Mouse (Mus musculus) mouse embryonic stem cell (cell line): ENCODE measurements at regions not wholly inside any gene's neighbourhood (a gene's known extent, or its start where the extent isn't known, plus 50 kb on each side); places are given as distances from the start of the nearest gene placed in this dataset.

Experiments used
- in situ Hi-C, 2 experiments: fragments of 300-500 bp; cut with MboI; formaldehyde crosslinking; loops; 1 replicate in 1 of 2; 3 replicates in 1 of 2; pipeline ENCODE4 v1.14.3; 2019 to 2020; ENCODE audit warnings: low sequenced_read_pairs in 2 of 2, low pct_unique_long_range_greater_than_20kb in 1 of 2, mixed read lengths in 1 of 2; ENCODE audit not compliant: unreplicated experiment in 1 of 2

DNA sequence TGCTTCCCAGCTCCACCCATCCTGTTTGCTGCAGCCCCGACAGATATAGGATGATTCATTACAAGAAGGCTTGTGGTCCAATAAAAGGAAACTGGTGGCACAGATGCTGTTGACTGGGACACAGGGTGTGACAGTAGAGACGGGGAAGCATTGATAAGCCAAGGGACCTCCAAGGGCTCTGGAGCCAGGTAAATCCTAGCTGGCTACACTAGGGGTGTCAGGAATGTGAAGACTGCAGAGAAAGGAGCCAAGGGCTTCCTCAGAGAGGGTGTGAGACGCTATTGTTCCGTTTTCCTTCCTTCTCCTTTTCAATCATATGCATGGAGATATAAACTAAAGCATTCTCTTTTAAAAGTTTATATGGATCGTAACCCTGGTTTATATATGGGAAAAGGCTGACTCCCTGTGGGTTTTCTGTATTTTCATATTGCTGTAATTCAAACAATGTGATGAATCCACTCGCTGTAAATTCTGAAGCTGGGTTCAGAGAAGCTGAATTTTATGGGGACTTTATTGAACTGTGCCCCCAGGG, 252.1 kb upstream of the Usp24 start:
- in situ Hi-C loops = no loop called here

DNA sequence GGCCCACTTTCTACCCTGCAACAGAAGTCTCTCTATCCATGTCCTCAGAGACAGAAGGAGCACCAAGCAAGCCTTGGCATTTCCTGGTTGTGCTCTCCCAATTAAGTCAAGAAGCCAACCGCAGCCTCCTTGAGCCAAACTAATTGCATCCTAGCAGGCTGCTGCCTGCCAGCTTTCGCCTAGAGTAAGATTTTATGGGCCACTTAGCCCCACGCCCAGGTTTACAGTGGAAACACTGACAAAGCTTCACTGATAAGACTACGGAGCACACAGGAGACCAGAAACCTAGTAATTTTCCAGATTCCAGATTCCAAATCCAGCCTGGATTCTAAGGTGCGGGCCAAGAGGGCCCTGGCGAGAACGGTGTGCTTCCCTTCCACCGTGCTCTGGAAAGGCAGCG, 249.0 kb upstream of the Usp24 start:
- in situ Hi-C loops = no loop called here

- in situ Hi-C loops = no loop called here
Observed at GRCm38 (mm10) chr4:106083546-106083945, 232.5 kb upstream of the Usp24 start.

DNA sequence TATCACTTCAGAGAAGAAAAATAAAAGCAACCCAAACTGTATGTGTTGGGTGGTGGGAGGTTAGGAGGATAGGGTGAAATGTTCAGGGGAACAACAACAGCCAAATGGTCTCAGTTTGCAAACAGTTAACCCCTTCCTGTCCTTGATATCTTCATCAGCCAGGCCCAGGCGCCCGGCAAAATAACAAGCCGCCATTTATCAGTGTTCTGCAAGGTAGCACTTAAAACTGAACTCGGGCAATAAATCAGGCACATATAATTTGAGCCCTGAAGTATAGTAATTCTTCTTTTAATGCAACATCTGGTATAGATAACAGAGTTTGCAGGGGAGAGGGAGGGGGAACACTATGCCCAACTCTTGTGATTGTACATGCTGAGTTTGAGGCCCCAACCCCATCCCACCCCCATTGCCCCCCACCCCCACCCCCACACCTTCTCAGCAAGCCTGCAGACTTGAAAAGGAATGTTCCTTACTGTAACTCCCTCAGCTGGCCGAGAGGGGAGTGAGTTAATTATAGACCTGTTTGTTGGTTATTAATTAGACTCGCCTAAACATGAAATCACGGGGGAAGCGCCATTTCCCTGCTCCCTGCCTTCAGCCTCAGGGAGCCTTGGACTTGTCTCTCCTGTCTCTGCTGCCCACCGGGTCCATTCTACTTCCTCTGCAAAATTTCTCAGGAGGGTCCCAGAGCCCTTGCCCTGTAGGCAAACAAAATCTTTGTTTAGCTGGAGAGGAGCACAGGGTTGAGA, 223.9 kb upstream of the Usp24 start:
- in situ Hi-C loops = no loop called here

GRCm38 (mm10) chr4:106092676-106093070, 223.3 kb upstream of the Usp24 start:
- in situ Hi-C loops = no loop called here

DNA sequence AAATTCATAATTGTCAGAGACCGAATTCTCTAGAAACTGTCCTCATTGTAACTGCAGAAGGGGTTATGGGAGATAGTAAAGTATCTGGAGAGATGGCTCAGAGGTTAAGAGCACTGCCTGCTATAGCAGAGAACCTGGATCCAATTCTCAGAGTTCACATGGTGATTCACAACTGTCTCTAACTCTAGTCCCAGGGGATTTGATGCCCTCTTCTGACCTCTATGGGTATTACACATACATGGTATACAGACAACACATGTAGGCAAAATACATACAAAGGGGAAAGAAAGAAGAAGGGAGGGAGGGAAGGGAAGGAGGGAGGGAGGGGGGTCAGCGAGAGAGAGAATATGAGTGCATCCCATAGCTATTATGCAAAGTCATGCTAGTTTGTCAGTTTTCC, 222.8 kb upstream of the Usp24 start:
- in situ Hi-C loops = no loop called here

GRCm38 (mm10) chr4:106094882-106095556, 221.0 kb upstream of the Usp24 start:
- in situ Hi-C loops = no loop called here

DNA sequence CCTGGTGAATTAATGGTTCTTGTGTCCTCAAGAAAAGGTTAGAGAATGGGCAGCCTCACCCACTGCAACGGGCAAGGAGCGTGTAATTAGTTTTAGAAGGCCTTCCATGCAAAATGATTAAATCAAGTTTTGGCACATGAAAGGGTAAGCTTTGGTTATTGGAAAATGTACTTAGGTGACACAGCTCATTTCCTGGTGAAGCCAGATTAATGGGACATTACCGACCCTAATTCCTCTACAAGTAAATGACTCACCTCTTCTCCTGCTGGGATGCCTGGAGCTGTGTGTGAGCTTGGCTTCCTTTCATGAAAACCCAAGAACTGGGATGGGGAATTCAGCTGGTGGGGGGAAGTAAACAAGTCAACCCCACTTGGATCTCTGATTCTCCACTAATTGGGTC, 219.9 kb upstream of the Usp24 start:
- in situ Hi-C loops = no loop called here

DNA sequence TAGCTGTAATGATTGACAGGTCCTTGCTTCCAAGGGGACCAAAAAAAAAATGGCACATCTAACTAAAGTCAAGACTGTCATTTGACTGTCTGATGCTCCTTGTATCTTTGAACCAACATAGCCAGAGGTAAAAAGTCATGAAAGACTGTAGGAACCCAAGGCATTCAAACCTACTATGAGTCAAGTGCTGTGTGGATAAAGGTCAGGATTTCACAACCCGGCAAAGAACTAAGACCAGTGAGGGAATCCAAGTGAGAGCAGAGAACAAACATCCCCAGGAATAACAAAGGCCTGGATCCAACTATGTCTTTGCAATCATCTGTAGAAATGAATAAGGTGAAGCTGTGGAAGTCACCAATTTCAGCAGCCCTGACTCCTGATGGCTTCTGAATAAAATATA, 218.2 kb upstream of the Usp24 start:
- in situ Hi-C loops = no loop called here

- in situ Hi-C loops = no loop called here
Observed at GRCm38 (mm10) chr4:106100211-106101025, 215.6 kb upstream of the Usp24 start.

GRCm38 (mm10) chr4:106101904-106102303, 214.1 kb upstream of the Usp24 start:
- in situ Hi-C loops = no loop called here

DNA sequence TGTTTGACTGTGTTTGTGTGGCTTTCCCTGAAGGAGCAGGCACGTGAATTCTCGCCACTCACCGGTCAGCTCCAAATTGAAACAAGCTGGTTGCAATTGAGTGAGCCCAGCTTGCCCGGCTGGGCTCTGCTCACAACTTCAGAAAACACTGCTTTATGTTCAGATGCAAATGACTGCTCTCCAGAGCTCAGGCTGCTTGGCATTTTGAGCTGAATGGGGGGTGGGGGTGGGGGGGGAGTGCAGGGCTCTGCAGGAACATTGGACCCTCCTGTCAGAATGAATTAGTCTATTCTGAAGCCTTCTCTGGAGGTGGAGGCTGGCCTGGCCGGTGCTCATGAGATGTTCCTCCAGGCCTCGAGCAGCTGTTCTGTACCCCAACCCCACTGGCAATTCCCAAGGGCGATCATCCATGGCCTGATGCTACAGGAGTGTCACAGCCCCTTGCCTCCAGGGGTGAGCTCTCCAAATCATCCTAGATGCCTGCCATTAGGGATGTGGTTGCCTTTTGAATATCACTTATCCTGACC, 213.5 kb upstream of the Usp24 start:
- in situ Hi-C loops = no loop called here

GRCm38 (mm10) chr4:106103750-106104635, 212.0 kb upstream of the Usp24 start:
- in situ Hi-C loops = no loop called here

- in situ Hi-C loops = no loop called here
Observed at GRCm38 (mm10) chr4:106112981-106113380, 203.0 kb upstream of the Usp24 start.

DNA sequence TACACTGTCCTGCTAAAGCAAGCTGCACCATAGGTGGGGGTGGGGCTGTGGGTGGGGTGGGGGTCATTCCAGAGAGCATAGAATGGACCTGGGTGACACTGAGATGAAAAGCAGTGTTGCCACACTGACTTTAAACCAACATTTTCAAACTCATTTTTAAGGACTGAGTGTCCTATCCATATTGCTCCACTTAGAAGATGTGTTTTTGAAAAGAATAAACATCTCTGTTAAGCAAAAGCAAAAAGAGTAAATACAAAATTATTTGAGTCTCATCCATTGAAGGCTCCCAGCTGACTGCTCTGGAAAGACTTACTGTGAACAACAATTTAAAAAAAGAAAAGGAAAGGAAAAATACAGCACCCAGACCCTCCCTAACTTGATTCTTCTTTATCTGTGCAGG, 202.3 kb upstream of the Usp24 start:
- in situ Hi-C loops = no loop called here

GRCm38 (mm10) chr4:106116611-106117010, 199.4 kb upstream of the Usp24 start:
- in situ Hi-C loops = no loop called here

DNA sequence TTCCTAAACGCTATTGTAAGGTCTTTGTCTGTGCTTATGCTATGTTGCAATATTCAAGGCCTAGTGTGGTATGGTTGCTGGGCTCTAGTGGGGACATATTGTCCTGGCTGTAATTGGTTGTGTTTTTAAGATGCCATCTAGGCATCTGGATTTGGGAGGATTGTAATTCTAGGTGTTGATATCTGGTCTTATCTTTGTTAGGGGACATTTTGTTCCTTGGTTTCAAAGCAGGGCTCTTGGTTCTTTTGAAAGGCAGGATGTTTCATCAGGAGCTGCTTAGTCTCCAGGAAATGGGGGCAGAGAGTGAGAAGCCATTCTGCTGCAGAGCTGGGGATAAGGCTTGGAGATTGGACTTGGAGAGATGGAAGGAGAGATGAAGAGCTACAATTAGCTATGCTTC, 194.7 kb upstream of the Usp24 start:
- in situ Hi-C loops = no loop called here

- in situ Hi-C loops = no loop called here
Observed at GRCm38 (mm10) chr4:106123038-106123654, 192.9 kb upstream of the Usp24 start.
